Mouse (Mus musculus) megakaryocyte, embryonic 14.5 days (primary cell): ENCODE results near the gene Sptssa.

ENCODE experiments used
- FLI1 ChIP-seq: IDR thresholded peaks from 2 replicates; pipeline ENCODE4 v1.6.1; 2012; ENCODE audit warnings: low read length, inconsistent platforms, mixed read lengths
- GATA1 ChIP-seq: IDR thresholded peaks from 3 replicates; pipeline ENCODE4 v1.6.1; 2012; ENCODE audit warnings: mixed read lengths, low read length, inconsistent platforms, borderline replicate concordance

DNA sequence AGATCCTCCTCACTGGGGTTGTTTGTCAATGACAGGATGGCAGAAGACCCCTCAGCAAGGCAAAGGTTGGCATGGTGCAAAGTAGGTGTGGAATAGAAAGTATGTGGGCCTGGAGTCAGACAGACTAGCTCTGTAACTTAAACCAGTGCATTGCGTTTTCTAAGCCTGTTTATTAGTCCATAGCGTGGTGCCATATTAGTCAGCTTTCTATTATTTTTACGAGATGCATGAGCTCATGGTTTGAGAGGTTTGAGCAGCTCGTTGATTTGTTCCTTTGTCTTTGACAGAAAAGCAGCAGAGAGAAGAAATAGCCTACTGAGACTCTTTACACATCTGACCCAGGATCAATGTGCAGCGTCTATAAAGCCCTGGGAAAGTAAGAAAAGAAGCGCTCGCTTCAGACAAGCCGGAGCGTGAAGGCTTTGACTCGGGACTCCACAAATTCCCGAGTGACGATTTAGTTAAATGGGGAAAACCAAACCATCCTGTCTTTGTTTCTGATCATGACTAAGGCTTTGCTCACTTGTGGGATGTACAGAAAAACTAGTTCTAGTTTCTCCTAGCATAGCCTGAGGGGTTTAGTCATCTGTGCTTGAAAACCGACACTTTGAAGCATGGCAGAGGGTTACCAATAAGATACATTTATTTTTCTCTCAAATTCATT is 36.2 kb downstream of the Sptssa start:
- no peak for TF ChIP-seq GATA1
- TF ChIP-seq FLI1: no peak
